Mouse (Mus musculus) cerebellum, adult 18-20 months (tissue): ENCODE measurements around the gene Deaf1.
A peak's percentile ranks its signal among the peaks of the same experiment; 100 is the strongest.

Source experiments
- DNase-seq, 2 experiments: peaks; one replicate each; pipeline ENCODE4 v3.0.0; 2021

Deaf1 gene

DNA sequence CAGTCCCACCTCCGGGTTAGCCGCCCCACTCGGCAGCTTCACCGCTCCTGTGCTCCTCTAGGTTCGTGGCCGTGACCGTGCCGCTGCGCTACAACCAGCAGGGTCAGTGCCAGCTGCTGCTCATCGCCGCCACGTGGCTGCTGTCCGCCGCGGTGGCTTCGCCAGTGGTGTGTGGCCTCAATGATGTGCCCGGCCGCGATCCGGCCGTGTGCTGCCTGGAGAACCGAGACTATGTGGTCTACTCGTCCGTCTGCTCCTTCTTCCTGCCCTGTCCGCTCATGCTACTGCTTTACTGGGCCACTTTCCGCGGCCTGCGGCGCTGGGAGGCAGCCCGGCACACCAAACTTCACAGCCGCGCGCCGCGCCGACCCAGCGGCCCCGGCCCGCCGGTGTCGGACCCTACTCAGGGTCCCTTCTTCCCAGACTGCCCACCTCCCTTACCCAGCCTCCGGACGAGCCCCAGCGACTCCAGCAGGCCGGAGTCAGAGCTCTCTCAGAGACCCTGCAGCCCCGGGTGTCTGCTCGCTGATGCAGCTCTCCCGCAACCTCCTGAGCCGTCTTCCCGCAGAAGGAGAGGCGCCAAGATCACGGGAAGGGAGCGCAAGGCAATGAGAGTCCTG lies 33.5 kb downstream of the Deaf1 start:
- DNase-seq: peak; percentile 23 to 51

- DNase-seq: no peak
Measured at GRCm38 (mm10) chr7:141292583-141293388, 34.7 kb downstream of the Deaf1 start.

DNA sequence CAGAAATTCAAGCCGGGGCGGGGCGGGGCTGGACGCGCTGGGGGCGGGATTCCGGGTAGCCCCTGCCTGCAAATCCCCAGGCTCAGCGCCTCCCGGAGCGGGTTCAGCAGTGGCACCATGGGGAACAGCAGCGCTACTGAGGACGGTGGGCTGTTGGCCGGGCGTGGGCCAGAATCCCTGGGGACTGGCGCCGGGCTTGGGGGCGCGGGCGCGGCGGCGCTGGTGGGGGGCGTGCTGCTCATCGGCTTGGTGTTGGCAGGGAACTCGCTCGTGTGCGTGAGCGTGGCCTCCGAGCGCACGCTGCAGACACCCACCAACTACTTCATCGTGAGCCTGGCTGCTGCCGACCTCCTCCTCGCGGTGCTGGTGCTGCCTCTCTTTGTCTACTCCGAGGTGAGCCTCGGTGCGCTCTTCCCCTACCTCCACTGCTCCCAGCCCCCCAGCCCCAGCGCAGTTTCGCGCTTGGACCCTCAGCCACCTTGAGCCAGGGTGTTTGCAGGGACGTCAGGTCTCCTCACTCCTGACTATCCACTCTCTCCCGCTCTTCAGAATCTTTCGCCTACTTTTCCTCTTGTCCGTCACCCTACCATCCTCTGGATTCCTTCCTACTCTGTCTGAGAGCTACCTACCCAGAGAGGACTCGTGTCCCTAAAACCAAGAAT lies 35.4 kb downstream of the Deaf1 start, which contains the start of gene Drd4:
Drd4 (plus strand) TSS at position 86 of the 662 bp plus-strand sequence.
- DNase-seq: no peak

- DNase-seq: no peak
Measured at GRCm38 (mm10) chr7:141288042-141288441, 39.4 kb downstream of the Deaf1 start.

DNA sequence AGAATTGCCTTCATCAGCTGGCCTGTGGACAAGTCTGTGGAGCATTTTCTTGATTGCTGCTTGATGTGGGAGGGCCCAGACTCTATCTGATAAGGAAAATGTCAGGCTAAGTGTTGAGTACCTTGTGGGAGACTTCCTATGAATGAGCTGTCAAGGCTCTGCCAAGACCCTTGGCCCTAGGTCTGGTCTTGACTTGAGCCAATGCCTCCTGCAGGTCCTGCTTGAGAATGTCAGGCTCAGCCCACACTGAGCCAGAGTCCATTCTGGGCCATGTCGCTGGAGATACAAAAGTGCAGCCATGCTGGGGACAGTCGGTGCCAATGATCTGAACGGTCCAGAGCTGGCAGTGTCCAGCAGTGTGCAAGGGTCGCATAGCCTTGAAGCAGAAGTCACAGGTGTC lies 44.7 kb downstream of the Deaf1 start:
- DNase-seq: no peak

DNA sequence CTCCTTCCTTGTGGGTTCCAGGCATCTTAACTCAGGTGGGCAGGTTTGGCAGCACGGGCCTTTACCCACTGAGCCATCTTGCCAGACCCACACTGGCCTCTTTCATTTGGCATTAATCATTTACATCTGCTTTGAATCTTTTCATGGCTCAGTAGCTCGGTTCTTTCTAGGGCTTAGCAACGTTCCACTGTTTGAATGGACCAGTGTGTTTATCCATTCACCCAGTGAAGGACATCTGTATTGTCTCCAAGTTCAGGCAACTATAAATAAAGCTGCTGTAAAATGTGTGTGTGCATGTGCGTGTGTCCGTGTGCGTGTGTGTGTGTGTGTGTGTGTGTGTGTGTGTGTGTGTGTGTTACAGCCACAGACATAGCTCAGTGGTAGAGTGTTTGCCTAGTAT lies 46.0 kb downstream of the Deaf1 start:
- DNase-seq: no peak

DNA sequence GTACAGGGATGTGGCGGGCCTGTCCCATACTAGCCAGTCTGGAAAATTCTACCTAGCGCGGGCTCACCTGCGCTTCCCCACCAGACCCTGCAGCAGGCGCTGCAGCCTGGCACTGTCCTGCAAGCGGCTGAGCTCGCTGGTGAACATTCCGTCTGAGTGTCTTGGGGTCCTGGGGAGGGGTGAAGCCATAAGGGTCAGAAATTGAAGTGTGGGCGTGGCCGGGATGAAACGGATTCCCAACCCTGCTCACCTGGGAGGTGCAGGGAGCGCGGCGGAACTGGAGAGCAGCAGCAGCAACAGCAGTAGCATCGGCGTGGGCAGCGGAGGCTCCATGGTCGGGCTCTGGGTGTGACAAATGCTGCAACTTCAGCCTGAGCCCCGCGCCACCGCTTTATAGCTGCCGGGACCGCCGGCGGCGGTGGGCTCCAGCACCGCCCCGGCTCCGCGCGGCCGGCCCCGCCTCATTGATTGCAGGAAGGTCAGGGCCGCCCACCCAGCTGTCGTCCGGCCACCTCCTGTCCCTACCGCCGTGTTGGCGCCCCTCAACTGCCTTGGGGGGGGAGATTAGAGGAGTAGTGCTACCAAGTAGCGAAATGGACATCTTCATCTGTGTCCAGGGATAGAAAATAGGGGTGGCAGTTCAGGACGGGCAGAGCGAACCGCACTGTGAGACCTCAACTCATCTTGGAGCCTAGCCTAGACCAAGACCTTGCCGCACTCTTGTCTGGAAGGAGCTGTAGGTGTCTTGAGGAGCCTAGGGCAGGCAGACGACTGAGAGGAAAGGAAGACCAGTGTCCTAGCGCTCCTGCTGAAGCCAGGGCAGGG lies 48.5 kb downstream of the Deaf1 start, which contains the start of gene Sct:
Sct (minus strand) TSS at position 368 of the 825 bp plus-strand sequence.
- DNase-seq: peak; percentile 64 to 73

GRCm38 (mm10) chr7:141277701-141278678 lies 49.5 kb downstream of the Deaf1 start:
- no peak for DNase-seq

DNA sequence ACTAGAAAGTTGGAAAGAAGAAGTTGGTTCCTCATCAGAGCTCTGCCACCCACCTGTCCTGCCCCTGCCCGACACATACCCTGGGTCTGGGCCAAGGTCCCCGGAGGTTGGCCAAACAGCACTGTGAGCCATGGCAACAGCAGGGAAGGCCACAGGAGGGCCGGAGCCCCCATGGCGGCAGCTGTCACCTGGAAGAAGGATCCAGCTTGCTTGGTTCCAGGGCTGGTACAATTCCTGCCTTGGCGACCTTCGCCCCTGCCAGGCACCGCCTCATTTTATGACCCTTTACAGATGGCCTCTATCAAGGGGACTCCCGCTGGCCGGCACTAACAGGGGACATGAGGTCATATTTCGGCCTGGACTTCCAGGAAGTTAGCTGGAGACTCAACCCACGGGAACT lies 50.9 kb downstream of the Deaf1 start, which contains the start of gene Cdhr5:
Cdhr5 (minus strand) TSS at position 241 of the 400 bp plus-strand sequence.
- DNase-seq: no peak

- DNase-seq: no peak
Measured at GRCm38 (mm10) chr7:141275356-141275755, 52.1 kb downstream of the Deaf1 start.

DNA sequence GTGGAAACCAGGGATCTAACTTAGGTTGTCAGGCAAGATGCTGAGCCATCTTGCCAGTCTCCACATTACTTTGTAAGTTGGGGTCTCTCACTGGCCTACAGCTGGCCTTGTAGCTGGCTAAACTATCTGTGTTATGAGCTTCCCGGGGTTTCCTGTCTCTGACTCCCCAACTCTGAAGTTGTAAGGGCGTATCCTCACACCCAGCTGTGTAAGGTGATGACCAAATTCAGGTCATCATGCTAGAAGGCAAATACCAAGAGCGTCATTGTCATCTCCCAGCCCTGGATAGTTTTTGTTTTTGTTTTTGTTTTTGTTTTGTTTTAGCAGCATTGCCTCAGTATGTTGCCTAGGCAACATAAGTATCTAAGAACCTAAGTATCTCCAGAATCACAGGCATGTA lies 56.9 kb downstream of the Deaf1 start:
- no peak for DNase-seq

DNA sequence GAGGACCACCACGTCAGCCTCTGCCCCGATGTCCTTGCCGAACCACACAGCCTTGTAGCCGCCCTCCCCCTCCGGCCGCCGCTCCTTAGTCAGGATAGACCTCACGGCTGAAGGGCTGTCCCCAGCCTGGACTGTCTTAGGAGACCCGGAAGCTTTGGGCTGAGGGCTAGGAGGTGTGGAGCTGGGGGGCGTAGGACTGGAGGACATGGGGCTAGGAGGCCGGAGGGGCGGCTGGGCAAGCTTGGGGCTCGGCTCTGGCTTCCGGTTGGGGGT lies 58.3 kb downstream of the Deaf1 start:
- DNase-seq: no peak

GRCm38 (mm10) chr7:141268466-141269272 lies 58.8 kb downstream of the Deaf1 start:
- DNase-seq: no peak

- peak; percentile 39 to 50 for DNase-seq
Measured at GRCm38 (mm10) chr7:141265739-141266561, 61.5 kb downstream of the Deaf1 start, which contains the start of gene Irf7. Irf7 (minus strand) TSS chr7:141266481.

GRCm38 (mm10) chr7:141265411-141265738 lies 62.1 kb downstream of the Deaf1 start:
- no peak for DNase-seq

- DNase-seq: peak; percentile 34 to 40
Measured at GRCm38 (mm10) chr7:141264761-141265410, 62.6 kb downstream of the Deaf1 start.

GRCm38 (mm10) chr7:141264041-141264700 lies 63.3 kb downstream of the Deaf1 start:
- no peak for DNase-seq

DNA sequence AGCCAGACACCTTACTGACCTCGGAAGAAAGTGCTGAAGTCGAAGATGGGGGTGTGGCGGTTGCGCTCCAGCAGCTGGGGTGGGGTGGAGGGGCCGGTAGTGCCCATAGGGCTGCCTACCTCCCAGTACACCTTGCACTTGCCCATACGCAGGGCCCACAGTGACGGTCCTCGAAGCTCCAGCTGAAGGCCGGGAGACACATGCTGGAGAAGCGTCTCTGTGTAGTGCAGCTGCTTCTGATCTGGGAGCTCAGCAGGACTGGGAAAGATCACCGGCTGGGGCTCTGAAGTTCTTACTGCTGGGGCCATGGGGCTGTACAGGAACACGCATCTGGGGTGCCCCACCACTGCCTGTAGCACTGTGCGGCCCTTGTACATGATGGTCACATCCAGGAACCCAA lies 63.9 kb downstream of the Deaf1 start:
- DNase-seq: no peak

GRCm38 (mm10) chr7:141261480-141261879 lies 66.0 kb downstream of the Deaf1 start:
- peak in 1 of 2 experiments; percentile 43 for DNase-seq
